Mouse (Mus musculus) thymus, postnatal 14 days (tissue): ENCODE results near the gene Pde8a.

Source experiments
- DNase-seq: peaks from one replicate; pipeline ENCODE4 v3.0.0; 2021

The Pde8a gene

GRCm38 (mm10) chr7:81212261-81212681 is 1.1 kb upstream of the Pde8a start:
- peak; percentile 78 for DNase-seq

GRCm38 (mm10) chr7:81212697-81213346 is 574 bp upstream of the Pde8a start:
- DNase-seq: peak; percentile 96

DNA sequence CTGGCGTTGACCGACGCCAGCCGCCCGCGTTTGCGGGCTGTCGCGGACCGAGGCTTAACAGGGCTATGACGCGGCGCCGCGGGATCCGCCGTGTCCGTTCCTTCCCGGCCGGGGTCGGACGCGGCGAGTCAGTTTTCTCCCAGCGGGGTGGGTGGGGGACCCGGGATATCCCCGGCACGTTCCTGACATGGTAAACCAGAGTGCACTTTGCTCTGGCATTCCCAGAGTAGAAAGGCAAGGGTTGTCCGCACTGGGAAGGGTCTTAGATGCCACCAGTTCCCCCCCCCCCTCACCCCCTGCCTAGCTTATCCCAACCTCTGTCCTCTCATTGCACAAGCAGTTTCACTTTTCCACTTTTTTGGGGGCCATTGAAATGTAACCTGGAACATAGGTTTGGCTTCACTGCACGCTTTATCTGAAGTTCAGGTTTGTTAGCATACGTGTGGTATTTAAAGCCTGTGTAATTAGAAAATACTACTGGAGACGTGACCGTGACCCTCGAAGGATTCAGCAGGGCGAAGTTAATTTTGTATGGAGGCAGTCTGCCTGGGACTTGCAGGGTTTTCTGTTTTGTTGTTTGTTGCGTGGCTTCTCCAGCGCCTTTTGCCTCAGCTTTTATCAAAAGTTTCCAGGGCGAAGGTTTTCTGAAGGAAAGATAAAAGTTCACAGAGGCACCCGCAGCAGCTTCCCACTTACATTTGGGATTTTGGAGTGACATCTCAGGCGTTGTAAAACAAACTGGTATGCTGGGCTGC is 934 bp downstream of the Pde8a start:
- no peak for DNase-seq

- DNase-seq: no peak
Observed at GRCm38 (mm10) chr7:81215950-81216349, 2.6 kb downstream of the Pde8a start.

- no peak for DNase-seq
Observed at GRCm38 (mm10) chr7:81219321-81219720, 5.9 kb downstream of the Pde8a start.

GRCm38 (mm10) chr7:81220381-81220780 is 7.0 kb downstream of the Pde8a start:
- no peak for DNase-seq

GRCm38 (mm10) chr7:81224260-81224659 is 10.9 kb downstream of the Pde8a start:
- no peak for DNase-seq

DNA sequence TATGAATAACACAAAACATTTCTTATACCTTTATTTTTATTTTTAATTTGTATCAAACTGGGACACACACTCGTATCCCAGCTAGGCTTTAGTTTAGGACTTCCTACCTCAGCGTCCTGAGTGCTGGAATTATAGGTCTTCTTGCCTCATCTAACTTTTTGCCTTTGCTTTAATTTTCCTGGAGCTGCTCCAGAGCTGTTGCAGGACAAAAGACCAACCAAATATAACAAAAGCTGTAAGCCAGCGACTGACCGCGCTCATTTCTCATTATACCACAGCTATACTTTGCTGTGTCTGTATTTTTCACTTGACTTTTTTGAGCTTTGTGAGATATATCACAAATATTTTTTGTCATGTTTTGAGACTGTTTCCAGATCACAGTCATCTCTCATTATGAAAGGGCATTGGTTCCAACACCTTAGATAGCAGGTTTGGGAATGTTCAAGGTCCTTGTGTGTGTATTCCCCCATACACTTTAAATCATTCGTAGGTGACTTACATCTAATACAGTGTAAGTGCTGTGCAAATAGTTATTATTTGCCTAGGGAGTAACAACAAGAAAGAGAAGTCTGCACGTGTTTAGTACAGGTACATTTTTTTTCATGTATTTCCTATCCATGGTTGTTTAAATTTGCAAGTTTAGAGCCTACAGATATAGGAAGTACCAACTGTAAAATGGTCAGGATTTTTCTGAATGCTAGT is 16.8 kb downstream of the Pde8a start:
- DNase-seq: no peak

- no peak for DNase-seq
Observed at GRCm38 (mm10) chr7:81232674-81233073, 19.3 kb downstream of the Pde8a start.

DNA sequence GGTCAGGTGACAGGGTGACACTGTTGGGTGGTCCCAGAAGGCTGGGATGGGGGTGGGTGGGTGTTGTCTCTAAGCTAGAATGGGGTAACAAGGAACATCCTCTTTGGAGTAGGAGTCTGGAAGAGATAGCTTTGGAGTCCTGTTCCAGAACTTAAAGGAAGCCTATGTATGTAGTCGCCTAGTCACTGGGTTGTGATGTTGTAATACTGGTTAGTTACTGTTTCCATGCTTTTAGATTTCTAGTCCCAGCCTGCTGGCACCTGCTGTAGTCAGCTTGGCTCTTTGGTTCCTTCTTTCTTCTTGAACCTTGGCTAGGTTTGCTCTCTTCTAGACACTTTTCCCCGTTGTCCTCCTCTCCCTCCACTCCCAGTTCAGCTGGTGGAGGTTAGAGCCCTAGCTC is 21.7 kb downstream of the Pde8a start:
- DNase-seq: no peak

GRCm38 (mm10) chr7:81235600-81236223 is 22.3 kb downstream of the Pde8a start:
- no peak for DNase-seq

- no peak for DNase-seq
Observed at GRCm38 (mm10) chr7:81243361-81243760, 30.0 kb downstream of the Pde8a start.

- DNase-seq: no peak
Observed at GRCm38 (mm10) chr7:81249854-81250279, 36.5 kb downstream of the Pde8a start.

DNA sequence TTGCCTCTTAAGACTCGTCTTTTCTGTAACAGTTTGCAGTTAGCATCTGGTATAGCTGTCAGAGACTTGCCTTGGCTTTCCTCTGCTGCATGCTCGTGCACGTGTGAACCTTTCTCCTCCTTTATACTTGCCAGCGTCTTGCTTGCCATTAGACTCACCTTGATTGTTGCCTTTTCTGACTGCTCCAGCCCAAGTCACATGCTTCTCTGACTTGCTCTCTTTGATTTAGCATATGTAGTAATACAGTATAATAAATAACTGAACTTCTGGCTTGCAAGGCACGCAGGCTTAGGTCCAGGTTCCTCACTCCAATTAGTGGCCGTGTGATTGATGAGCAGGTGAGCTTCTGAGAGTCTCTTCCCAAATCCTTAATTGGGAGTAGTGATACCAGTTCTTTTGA is 37.2 kb downstream of the Pde8a start:
- DNase-seq: no peak

DNA sequence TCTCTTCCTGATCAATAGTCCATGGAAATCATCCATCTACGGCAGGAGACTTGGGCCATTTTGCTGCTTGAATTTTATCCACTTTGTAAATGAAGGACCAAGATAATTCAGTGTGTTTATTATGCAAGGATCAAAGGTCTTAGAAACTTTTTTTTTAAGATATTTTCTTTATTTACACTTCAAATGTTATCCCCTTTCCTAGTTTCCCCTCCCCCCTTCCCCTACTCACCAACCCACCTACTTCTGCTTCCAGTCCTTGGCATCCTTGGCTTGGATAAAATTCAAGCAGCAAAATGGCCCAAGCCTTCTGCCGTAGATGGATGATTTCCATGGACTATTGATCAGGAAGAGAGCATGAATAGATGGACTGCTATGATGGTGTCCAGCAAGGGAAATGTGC is 38.1 kb downstream of the Pde8a start:
- no peak for DNase-seq

DNA sequence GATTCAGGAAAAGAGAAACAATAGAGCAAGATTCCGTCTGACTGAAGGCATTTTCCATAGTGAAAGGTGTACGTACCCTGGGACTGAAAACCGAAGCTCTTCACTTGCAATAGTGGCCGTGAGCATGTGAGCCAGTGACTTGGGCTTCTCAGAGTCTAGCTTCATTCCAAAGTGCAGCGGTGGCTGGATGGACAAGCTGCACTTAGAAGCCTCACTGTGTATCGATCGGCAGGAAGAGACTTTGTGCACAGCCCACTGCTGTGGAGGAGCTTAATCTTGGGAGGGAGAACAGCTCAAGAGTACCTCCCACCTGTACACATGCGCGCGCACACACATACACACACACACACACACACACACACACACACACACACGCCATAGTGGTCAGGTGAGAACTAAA is 39.9 kb downstream of the Pde8a start:
- DNase-seq: no peak

DNA sequence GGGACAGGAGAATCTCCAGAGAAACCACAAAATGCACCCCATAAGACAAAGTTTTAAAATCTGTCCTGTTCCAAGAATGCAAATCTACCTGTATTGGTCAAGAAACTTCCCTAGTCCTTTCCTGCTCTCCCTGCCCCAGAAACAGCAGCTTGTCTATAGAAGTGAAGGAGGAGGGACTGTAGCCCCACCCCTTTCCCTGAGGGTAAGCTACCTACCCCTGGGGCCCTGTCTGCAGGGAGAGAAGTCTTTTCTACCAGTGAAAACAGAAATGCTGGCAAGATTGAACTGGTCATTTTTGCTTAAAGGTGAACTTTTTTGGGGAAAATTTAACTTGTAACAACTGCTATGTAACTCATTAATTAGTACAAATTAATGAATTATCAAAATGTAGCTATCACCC is 41.2 kb downstream of the Pde8a start:
- no peak for DNase-seq

- DNase-seq: no peak
Observed at GRCm38 (mm10) chr7:81255456-81255855, 42.1 kb downstream of the Pde8a start.

GRCm38 (mm10) chr7:81256773-81257172 is 43.4 kb downstream of the Pde8a start:
- DNase-seq: no peak

GRCm38 (mm10) chr7:81261548-81261947 is 48.2 kb downstream of the Pde8a start:
- peak; percentile 16 for DNase-seq

- no peak for DNase-seq
Observed at GRCm38 (mm10) chr7:81272908-81273307, 59.5 kb downstream of the Pde8a start.

GRCm38 (mm10) chr7:81278966-81279365 is 65.6 kb downstream of the Pde8a start:
- DNase-seq: no peak

GRCm38 (mm10) chr7:81281240-81281639 is 67.8 kb downstream of the Pde8a start:
- DNase-seq: no peak
